In the genomic region with DNA sequence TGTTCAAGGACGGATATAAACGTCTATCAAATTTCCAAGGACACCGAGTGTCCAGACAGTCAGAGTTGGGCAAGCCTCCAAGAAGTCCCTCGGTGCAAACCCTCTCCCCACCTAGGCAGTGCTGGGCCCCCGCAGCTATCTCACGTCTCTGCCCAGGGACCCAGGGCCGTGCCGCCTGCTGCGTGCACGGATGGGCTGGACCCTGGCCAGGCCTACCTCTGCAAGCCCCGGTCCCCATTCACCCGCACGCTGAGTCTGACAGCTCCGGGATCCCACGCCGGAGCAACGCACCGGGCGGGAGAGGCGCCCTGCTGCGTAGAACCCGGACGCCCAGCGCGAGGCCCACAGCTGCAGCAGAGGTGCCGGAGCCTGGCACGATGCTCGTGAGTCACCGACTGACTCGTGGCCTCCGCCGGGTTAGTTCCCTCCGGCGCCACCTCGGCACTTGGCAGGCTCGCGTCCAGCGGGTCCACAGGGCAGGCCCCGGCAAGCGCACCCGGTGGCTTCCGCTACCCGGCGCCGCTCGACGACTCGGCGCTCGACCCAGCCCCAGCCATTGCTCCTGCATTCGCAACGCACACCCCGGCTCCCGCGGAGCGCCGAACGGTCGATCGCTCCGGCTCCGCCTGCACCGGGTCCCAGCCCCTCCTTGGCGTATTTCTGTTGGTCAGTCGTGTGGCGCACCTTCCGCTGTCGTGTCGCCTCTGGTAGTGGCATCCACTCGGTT, we compare ENCODE assay signal across 8 mouse cellular contexts. TPM values are rescaled to one million over a fixed set of nuclear protein-coding genes. Genes with fewer than 3 reads are reported as not detected.
A peak's percentile ranks its signal among the peaks of the same experiment; 100 is the strongest.
DNase-seq lines count a peak whose midpoint lies in the region; ATAC-seq and TF ChIP-seq lines count a peak whose summit lies in the region.

No protein-coding gene starts in this region.

- no peaks in the 10 kb centered on the region for H3K9me3 ChIP-seq in hindbrain, embryonic 13.5 days

- no peaks in the 10 kb centered on the region for H3K27me3 ChIP-seq in Patski
- H3K27me3 ChIP-seq in hindbrain, embryonic 13.5 days = no peaks in the 10 kb centered on the region

- under 1% methylated on average over 70 of the region's 70 CpGs for WGBS in hindbrain, embryonic 13.5 days

- ATAC-seq in Patski = peak; percentile 92
- ATAC-seq in hindbrain, embryonic 13.5 days (ENCODE audit: low FRiP score) = peak; percentile 97

- H3K9ac ChIP-seq in hindbrain, embryonic 13.5 days = peak overlapping the region; percentile 96

- DNase-seq in Patski (ENCODE audit: low read depth, low spot score) = no peak
- DNase-seq in cerebellum, postnatal 14 days = peak; percentile 93
- peak; percentile 78 to 87 for DNase-seq in frontal cortex, postnatal 14 days (ENCODE audit: low spot score in 2 of 2)
- peak; percentile 76 to 88 for DNase-seq in layer of hippocampus, postnatal 25 days (ENCODE audit: extremely low spot score in 1 of 2, low spot score in 1 of 2)
- DNase-seq in lung, postnatal 14 days = peak; percentile 91
- peak; percentile 93 for DNase-seq in ovary, postnatal 36 days (ENCODE audit: low spot score)
- DNase-seq in thymus, postnatal 14 days = peak; percentile 94

- H3K27ac ChIP-seq in hindbrain, embryonic 13.5 days = peak overlapping the region; percentile 91

- H3K4me3 ChIP-seq in hindbrain, embryonic 13.5 days = peak overlapping the region; percentile 97

- no peak for TF ChIP-seq CTCF in Patski (IDR thresholded peaks at IDR 0.05)

- CTCF ChIA-PET in Patski (lab: Charles Lee) = interaction anchor here (1.3 kb wide), 1 partner anchor 10 kb away, joined by 4 read pairs; no protein-coding TSS in a partner anchor

- H3K36me3 ChIP-seq in hindbrain, embryonic 13.5 days = no peaks in the 10 kb centered on the region

- POLR2A ChIA-PET in Patski (lab: Charles Lee) = interaction anchor here (1.6 kb wide), 1 partner anchor 11 kb away, joined by 8 read pairs; the partner anchor contains the start of gene Gne

- peaks cover 18% of the 10 kb centered on the region for H3K4me1 ChIP-seq in hindbrain, embryonic 13.5 days (replicated peaks)

- H3K4me2 ChIP-seq in hindbrain, embryonic 13.5 days = peak overlapping the region; percentile 67

- in situ Hi-C loops in Patski (cut with MboI; ENCODE audit: low pct_unique_long_range_greater_than_20kb) = loop anchor here (5.0 kb wide), 1 partner anchor 45 kb away; no protein-coding TSS in a partner anchor

RNA-seq across cellular contexts. Expression of gene Gne, which starts 11.7 kb away (rescaled TPM):
- 16.8 TPM for polyA plus RNA-seq in Patski (2021)
- polyA plus RNA-seq in hindbrain, embryonic 13.5 days (2015; fragmentation: Nextera tagmentation; extraction: Ambion mirVana) = 23.6 and 24.1 TPM in 2 replicates
- 10 to 100 TPM; 46.3 to 47.5 TPM for total RNA-seq in layer of hippocampus, postnatal 25 days (2021)
